Mouse (Mus musculus): ENCODE results near the gene Lmo1.

The Lmo1 gene

DNA sequence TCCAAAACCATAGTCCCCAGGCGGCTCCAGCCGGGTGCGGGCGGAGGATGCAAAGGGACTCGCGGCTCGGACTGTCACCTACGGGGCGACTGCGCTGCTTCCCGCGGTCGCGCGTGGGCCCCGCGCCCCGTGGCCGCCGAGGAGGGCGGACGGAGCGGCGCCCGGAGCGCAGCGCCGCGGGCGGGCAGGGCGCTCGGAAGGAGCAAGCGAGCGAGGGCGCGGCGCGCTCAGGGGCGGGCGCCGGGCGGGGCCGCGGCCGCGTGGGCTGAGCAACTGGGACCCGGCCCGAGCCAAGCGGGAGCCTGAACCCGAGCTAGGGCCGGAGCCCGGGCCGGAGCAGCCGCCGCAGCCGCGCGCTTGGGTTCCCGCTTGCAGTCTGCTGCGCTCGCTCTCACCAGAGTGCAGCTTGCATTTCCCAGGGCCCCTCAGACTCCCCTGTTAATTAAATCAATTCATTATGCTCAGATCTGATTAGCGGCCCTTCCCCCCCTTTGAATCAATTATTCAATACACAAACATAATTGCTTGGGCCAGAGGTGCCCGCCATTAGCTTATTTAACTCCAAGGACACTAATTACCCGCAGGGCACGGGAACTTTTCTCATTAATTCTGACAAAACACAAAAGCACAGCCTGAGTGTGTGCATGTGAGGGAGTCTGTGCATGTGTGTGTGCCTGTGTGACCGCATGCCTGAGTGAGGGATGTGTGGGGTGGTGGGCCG lies at the start of gene Lmo1:
Gene Lmo1 (minus strand): TSS at position 259 of the 721 bp plus-strand sequence.
- DNase-seq (ENCODE audit: low spot score) = no peak

DNA sequence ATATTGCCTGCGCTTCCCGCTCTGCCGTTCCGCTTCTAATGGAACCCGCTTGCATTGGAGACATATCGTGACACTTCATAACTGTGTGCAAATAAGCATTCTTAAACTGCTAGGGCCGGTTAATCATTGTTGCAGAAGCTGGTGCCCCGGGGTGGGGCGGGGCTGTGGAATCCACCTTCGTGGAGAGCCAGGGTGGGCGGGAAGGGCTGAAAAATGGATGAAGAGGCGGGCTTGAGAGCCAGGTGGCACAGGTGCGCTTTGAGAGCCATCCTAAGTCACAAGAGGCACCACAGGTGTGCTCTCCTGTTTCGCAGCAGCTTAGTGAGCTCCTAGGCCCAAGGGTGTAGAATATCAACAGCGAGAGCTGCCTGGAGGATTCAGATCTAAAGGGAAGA lies 46.7 kb upstream of the Lmo1 start:
- DNase-seq (ENCODE audit: low spot score) = no peak

DNA sequence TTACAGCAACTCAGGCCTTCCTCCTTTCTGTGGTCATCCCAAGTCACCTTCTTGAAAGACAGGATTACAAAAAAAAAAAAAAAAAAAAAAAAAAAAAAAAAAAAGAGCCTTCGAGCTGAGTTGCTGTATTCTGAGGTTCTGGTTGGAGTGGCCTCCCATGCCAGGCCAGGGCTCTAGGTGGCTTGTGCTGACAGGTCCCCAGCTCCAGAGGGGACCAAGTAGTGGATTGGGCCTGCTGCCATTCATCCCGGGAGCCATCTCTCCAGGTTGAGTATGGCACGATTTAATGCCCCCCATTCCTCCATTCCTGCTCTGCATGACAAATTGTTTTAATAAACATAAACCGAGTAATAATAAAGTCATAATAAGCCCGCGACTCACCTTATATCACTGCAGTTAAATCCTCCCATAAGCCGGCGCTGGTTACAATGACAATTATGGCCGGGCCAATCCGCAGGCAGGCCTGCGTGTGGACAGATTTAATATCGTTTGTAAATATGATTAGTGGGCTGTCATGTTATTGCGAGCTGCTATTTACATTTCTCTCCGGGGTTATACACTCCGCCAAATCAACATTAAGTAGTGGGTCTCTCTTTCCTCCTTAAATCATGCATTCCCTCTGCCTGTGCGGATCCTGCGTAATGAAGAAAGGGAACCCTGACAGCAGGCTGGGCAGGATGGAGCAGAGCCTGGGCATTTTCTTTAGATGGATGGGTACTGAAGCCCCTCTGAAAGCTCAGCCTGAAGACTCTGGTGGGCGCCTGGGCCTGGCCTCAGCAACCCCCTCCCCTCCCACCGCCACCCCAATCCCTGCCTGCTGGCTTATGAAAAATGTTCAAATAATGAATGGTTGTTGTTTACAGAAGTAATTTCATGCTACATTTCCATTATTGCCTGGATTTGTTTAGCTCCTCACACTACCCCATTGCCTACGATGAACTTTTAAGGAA lies 46.0 kb upstream of the Lmo1 start:
- DNase-seq (ENCODE audit: low spot score) = no peak

DNA sequence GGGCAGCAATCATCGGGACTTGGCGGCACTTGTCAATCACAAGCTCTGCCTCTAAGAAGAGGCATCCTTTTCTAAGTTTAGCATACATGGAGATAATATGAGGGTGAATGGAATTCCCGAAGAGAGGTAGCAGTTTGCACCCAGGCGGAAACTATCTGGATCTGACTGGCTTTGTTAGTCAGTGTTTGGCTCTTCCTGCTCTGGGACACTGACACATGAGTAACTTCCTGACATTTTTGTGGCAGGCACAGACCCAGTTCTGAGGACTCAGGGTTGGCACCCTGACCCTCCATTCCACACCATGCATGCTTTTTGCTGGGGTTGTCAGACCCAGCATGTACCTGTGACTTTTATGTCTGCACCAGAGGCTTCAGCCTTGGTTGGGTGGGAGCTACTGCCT lies 45.0 kb upstream of the Lmo1 start:
- no peak for DNase-seq (ENCODE audit: low spot score)

DNA sequence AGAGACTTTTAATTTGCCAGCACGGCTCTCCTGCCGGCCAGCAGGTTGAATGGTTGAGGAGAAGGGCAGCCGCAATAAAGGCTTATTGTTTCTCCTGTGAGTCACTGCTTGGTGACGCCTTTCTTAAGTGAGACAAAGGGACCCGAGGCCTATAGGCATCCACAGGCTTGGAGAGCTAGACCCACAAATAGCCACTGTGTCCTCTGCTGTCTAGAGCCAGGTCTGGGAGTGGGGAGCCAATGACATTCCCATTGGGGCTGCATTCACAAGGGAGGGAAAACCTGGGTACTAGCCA lies 43.9 kb upstream of the Lmo1 start:
- no peak for DNase-seq (ENCODE audit: low spot score)

DNA sequence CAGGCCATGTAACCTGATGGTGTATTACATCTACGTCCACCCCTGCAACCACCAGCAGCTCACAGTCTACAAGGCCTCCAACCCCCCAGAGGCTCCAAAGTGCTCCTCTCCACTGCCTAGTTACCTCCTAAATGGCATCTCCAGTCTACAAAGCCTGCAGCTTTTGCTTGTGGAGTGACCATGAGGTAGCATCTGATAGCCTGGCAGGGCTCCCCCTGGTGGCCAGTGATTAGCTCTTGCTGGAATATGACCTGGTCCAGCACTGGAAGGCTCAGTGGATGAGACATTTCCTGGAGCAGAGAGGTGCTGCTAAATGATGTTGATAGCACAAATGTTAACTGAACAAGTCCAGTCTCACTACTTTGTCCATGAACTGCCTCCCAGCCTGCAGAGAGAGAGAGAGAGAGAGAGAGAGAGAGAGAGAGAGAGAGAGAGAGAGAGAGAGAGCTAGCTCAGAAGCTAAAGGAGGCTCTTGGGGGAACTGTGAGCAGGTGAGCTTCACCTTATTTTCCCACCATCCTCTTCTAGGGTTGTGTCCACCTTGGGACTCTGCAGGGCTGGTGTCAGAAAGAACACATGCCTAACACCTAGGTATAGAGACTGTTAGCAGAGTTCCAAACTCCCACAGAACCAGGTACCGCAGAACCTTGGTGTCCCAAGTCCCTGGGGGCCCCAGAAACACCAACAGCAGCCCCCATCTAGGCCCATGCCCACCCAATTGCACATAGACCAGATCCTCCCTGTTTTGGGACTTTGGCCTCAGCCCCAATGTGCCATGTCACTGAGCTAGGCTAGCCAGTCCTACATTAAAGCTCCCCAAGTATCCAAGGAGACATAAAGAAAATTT lies 43.3 kb upstream of the Lmo1 start:
- peak; percentile 52 for DNase-seq (ENCODE audit: low spot score)

DNA sequence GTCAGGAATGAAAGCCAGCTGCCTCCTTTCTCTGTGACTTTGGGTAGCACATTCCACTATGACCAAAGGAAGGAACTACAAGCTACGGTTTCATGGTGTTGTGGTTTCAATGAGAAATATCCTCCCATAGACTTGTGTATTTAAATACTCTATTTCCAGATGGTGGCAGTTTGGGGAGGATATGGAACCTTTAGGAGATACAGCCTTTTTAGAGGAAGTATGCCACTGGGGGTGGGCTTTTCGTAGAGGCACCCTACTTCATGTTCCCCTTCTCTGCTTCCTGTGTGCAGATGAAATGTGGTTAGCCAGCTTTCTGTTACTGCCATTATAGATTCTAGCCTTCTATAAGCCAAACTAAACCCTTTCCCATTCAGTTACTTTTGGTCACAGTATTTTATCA lies 34.8 kb upstream of the Lmo1 start:
- DNase-seq (ENCODE audit: low spot score) = no peak

DNA sequence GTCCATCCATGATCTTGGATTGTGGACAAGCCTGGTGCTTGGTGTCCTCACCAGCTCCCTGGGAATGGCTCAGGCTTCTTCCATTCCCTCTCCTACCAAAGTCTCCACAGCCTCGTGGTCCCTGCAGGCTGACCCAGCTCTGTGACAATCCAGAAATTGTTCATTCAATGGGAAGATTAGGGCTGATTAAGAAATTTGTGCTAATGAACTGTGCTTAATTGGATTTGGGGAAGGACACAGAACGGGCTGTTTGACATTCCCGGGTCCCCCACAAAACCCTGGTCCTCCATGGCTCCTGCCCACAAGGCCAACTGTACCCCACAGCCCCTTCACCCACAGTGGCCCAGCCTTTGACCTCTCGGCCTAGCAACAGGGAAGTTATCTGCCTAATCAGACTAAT lies 32.8 kb upstream of the Lmo1 start:
- no peak for DNase-seq (ENCODE audit: low spot score)

DNA sequence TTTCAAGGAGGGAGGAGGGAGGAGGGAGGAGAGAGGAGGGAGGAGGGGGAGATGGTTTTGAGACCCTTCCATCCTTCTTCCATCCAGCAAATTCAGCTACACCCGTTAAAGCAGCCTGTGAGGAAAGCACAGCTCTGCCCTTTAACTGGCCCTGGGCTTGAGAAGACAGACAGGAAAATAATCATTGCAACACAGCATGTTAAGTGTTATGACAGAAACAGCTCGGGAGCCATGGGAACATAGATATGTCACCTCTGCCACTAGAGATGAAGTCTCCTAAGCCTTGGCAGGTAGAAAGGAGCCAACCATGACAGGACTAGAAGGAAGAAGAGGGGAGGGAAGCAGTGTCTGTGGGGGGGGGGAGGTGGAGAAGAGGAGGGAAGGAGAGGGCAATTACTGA lies 31.4 kb upstream of the Lmo1 start:
- DNase-seq (ENCODE audit: low spot score) = no peak

DNA sequence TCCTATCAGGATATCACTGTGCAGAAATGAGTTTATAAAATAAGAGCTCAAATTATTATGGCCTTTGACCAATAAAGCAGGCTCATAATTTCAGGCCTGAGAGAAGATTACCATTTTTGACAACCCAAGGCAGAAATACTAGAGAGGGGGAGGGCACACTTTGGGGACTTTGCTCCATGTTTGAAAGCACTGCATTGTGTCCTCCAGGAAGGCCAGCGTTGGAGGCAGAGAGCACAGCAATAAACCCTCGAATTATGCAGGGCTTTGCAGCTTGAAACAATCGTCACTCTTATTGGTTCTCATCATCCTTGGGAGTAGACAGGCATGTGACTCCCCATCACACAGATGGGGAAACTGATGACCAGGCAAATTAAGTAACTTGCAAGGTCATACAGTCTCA lies 28.1 kb upstream of the Lmo1 start:
- DNase-seq (ENCODE audit: low spot score) = no peak

DNA sequence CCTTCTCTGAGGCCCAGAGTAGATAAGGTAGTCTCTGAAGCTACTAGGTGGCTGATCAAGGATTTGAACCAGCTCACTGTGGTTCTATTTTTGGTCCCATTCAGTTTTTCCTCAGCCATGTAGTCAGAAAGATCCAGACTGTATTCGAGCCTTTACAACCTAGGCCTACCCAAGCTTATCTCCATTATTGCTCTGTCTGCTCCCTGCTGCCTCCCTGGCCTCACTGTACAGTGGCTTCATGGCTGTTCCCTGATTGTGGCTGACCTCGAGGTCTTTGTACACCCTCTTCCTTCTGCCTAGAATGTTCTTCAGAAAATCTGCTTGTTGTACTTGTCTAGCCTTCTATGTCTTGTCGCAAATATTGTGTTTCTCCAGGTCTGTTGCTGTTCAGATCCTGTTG lies 25.6 kb upstream of the Lmo1 start:
- no peak for DNase-seq (ENCODE audit: low spot score)

DNA sequence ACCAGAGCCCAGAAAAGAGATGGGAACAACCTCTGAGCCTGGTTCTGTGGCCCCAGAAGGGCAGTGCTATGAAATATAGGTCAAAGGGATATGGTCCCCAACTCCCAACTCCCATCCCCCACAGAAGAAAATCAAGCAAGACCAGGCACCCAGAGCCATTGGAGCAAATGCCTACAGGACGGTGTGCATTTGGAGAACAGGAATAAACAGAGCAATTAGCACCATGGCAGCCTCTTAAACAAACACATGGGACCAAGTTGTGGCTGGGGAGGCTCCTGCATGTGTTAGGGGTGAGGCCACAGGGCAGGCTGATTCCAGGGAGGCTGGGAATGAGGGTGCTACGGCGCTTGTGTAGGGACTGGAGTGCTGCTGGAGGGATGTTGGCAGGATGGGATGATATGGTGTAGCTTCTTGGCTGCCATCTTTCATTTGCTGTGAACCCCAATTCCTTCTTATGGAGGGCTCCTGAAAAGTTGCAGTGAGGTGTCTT lies 22.2 kb upstream of the Lmo1 start:
- DNase-seq (ENCODE audit: low spot score) = no peak

DNA sequence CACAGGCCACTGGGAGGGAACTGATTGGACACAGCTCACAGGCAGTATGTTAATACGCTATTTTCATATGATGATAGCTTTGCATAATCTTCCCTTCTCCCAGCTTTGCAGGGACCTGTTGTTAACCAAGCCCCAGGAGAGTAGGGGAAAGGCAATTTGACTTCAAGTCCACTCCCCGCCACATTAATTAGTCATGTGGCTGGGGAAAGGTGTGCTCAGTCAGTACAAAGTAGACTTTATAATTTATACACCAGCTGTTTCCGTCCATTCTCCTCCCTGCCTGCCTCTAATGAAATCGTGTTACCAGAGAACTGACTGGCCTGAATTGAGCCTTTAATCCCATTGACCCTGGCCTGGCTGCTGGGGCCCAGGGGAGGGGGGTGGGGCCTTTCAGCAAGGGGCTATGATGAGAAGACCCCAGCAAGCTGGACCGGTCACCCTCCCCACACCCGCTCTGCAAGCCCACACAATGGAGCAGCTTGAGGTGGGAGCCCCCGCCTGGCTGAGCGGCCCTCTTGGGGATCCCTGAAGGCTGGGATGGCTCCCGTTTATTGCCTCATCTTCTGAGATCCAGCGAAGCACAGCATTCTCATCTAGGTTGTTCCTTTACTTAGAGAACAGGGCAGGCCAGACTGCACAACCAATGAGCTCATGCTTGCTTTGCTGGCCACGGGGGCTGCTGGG lies 21.5 kb upstream of the Lmo1 start:
- DNase-seq (ENCODE audit: low spot score) = no peak

DNA sequence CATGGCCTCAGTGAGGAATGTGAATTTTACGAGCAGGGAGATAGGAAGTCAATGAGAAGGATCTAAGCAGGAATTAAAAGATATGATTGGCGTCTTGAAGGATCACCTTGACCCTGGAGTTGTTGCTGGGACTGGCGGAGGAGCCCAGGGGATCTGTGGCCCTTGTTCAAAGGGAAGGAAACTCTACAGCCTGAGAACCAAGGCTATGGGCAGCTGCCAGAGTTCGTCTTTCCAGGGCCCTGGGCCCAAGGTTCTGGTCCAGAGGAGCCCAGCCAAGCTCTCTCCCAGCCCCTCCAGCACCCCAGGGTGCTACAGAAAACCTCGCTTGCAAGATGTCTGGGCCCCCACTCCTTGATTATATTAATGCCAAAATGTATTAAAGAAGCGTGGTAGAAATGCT lies 21.0 kb upstream of the Lmo1 start:
- DNase-seq (ENCODE audit: low spot score) = no peak

DNA sequence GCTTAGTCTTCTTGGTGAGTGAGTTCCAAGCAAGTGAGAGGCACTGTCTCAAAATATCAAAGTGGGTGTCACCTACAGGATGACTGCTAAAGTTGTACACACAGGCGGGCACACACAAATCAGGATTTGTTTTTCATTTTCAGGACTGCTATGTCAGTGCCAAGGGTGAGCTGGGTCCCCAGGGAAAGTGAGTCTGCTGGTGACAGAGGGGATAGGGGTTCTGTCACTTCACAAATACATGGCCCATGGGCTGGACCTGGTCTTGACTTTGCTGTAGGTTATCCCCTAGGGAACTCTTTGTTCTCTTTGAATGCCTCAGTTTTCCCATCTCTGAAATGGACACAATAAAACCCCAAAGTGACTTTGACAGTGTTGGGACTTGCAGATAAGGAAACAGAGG lies 19.8 kb upstream of the Lmo1 start:
- no peak for DNase-seq (ENCODE audit: low spot score)

DNA sequence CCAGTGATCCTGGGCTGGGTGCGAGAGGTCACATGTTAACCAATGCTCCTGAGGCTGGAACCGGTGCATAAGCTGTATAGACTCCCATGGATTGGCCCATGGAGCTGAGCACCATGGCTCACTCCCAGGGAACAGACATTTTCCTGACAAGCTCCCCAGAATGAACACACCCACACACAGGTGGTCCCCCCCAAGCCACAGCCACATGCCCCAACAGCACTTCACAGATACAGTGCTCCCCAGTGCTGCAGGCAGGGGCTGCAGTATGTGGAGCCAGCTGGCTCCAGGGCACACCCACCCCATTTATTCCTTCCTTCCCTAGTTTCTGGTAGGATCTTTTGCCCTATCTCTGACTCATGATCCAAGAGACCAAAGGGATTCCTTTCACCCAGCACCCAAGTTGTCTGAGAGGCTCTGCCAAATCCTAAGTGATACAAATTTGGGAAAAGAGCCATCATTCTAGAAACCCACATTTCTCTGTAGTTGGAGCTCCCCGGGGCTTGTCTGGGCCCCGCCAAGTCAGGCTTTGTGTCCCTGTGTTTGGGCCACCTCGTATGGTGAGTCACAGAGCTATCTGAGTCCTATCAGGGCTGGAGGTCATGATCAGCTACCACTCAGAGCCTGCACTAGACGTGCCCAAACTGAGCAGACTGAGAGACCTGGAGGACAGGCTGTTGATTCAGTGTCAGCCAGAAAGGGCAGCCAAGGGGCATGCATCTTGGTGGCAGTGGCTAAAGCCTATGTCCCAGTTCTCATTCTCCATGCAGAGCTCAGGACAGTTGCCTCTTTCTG lies 12.4 kb upstream of the Lmo1 start:
- no peak for DNase-seq (ENCODE audit: low spot score)

DNA sequence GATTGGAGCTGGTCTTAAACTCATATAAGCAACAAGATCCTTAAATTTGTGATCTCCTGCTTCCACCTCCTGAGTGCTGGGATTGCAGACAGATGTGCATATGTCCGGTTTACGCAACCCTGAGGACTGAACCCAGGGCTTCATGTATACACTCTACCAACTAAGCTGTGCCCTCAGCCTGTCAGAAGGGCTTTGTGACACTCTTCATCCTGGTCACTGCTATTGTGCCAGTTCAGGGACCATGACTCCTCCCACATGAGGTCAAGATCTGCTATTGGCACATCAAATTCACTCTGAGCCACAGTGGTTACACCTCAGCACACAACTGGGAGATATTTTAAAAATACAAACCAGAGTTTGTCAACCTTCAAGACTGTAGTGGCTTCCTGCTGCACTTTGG lies 11.0 kb upstream of the Lmo1 start:
- DNase-seq (ENCODE audit: low spot score) = no peak

DNA sequence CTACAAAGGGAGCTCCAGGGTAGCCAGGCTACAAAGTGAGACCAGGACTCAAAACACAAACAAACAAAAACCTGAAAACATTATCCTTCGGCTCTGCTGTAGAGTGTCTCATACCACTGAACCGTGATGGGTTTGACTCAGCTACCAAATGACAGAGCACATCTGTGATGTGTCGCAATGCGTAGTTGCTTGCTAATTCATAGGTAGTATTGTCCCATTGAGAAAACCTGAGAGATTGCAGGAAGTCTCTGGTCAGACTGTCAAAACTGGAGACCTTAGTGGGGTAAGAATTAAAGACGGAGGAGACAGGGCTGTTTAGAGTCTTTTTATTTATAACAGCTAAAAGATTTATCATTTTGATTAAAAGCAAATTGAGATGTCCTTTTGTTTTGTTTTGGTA lies 10.6 kb upstream of the Lmo1 start:
- DNase-seq (ENCODE audit: low spot score) = no peak

DNA sequence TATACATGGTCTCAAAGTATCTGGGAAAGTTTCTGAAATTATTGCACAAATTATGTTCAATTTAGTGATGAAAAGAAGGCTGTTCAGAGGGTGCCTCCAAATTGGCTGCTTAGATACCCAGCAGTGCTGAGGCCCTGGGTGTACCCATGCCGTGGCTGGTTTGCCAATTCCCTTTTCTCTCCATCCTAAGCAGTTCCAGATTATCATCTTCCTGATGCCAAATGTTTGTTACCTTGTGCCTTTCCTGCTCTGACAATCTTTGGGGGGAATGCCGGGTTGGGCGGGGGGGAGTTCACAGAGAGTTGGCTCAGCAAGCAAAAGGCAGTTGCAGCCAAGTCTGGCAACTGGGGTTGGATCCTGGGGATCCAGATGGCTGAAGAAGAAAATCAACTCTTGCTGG lies 1.7 kb upstream of the Lmo1 start:
- DNase-seq (ENCODE audit: low spot score) = no peak

DNA sequence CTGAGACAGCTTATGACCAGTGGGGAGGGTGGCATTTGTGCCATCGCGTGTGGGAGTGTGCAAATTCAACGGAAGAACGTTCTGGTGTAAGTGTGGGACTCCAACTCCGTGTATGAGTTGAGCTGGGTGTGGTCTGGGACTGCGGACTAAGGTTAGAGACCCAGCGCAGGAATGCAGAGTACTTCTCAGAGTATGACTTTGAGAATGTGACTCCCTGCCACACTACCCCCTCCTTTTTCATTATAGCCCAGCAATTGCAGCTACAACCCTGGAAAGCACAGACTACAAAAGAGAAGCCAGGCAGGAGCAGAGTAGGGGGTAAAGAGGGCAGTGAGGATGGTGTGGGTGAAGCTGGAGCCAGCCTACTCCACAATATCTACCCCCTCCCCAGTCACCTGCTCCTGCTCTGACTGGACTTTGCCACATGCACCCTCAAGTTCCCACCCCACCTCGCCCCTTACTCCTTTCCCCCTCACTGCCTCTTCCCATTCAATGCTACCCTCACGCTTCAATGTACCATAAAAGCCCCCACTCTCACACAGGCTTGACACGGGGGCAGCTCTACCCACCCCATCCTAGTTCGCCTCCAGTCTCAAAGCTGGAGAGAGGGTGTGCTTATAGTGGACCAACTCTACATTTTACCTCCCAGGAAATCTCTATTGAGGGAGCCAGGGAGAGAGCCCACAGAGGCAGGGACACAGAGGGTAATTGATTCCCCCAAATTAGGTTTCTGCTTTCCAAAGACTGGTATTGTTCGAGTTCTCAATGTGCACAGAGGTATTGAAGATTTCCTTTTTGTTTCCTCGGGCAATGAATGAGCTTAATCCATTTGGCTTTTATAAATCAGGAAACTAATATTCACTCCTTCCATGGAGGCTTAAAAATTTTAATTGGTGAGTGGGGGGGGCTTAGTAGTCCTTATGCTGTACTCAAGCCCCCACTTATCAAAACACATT lies 941 bp upstream of the Lmo1 start:
- no peak for DNase-seq (ENCODE audit: low spot score)
